Mouse (Mus musculus) c-Kit-positive CD71-positive TER-119-negative erythroid progenitor cells, embryonic 14.5 days (primary cell): ENCODE measurements at regions not wholly inside any gene's neighbourhood (a gene's known extent, or its start where the extent isn't known, plus 50 kb on each side); places are given as distances from the start of the nearest gene placed in this dataset.

Experiments
- DNase-seq: peaks from one replicate; pipeline ENCODE4 v3.0.0-alpha.2; 2013; ENCODE audit warnings: low read depth

DNA sequence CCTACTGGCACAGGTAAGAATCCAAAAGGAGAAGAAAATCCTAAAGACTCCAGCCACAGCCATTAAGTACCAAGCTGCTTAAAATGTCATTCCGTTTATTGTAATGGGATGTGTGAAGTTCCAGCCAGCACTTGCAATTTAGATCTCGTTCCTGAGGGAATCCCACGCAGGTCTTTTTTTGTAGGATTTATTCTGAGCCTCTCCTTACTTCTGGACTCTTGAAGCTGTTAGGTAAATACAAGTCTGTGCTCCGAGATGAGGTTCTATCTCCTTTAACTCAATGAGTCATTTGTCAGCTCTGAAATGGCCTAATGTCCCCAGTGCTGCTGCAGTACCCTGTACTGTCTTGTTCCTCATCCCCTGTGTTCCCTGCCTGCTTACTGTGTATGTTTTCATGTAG lies 94.9 kb upstream of the Eef1e1 start:
- DNase-seq = no peak

GRCm38 (mm10) chr13:38751876-38752275 lies 93.0 kb upstream of the Eef1e1 start:
- no peak for DNase-seq

DNA sequence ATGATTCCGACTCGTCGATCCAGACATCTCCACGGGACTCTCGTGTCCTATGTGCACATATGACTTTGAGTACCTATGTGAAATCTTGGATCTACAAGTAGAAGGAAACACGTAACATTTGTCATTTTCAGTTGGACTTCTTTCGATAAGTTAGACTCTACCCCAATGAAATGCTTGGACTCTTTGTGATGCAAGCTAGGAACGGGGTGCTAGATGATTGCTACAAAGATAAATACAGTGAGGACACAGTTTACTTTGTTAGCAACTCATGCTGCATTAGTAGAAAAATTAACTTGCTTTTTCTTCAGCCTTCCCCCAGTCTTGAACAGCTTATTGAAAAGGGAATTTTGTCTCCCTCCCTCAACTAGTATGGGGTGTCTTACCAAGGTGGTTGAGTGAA lies 81.2 kb upstream of the Eef1e1 start:
- no peak for DNase-seq

- no peak for DNase-seq
Measured at GRCm38 (mm10) chr13:38736361-38737035, 77.6 kb upstream of the Eef1e1 start.

- no peak for DNase-seq
Measured at GRCm38 (mm10) chr13:38735294-38735693, 76.4 kb upstream of the Eef1e1 start.

DNA sequence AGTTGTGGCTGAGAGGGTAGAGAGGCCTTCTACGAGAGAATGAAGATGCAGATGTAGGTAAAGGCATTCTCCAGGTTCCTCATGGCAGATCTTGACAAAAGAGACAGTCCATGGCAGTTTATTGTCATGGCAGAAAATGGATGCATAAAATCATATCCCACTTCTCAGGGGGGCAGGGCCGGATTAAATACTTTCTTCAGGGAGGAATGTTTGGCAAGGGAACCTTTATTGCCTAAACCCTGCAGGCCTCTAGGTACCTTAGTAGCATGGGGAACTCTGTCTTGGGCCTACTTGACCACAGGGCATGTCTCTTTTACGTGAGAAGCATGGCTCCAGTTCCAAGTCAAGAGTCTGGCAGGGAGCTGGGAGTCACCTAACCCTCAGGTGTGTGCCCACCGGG lies 74.4 kb upstream of the Eef1e1 start:
- DNase-seq = no peak

DNA sequence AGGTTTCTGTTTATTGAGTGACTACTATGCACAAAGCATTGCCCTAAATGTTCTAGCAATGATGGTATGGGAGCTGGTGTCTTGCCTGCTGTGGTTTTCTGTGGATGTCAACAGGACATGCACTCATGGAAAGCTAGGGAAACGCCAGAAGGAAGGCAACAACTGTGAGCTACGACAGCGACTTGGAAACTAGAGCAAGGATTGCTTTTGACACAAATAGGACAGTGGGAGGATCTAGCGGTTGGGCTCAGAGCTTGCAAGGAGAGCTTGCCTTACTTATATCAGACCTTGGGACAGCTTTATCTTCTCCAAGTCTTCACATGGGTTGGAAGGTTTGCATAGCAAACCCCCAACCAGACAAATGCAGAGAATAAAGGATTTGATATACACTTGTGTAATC lies 66.6 kb upstream of the Eef1e1 start:
- no peak for DNase-seq

- no peak for DNase-seq
Measured at GRCm38 (mm10) chr13:38721166-38721565, 62.3 kb upstream of the Eef1e1 start.

- DNase-seq = no peak
Measured at GRCm38 (mm10) chr13:38714838-38715237, 56.0 kb upstream of the Eef1e1 start.
